Mouse (Mus musculus) neural tube, embryonic 15.5 days (tissue): ENCODE results near the gene Foxo6. TPM values are rescaled to one million over a fixed set of nuclear protein-coding genes. Genes with fewer than 3 reads are reported as not detected.

Experiments
- ATAC-seq: fragments of 200-750 bp; cut with Nextera tagmentation; 2 replicates; pipeline ENCODE4 v1.8.0; 2017; ENCODE audit warnings: mild to moderate bottlenecking, moderate TSS enrichment, moderate library complexity; ENCODE audit not compliant: low FRiP score
- H3K27ac ChIP-seq: fragments of 300-500 bp; sonication (generic); replicated peaks from 2 replicates; pipeline ENCODE4 v1.5.1; 2015; ENCODE audit warnings: mild to moderate bottlenecking, inconsistent platforms
- H3K27me3 ChIP-seq: fragments of 300-500 bp; sonication (generic); replicated peaks from 2 replicates; pipeline ENCODE4 v1.6.1; 2015; ENCODE audit warnings: inconsistent platforms
- H3K36me3 ChIP-seq: fragments of 300-500 bp; sonication (generic); 2 replicates; pipeline ENCODE4 v1.6.1; 2015; ENCODE audit warnings: inconsistent platforms
- H3K4me1 ChIP-seq: fragments of 300-500 bp; sonication (generic); 2 replicates; pipeline ENCODE4 v1.6.1; 2015; ENCODE audit warnings: inconsistent platforms
- H3K4me2 ChIP-seq: fragments of 300-500 bp; sonication (generic); 2 replicates; pipeline ENCODE4 v1.6.1; 2015; ENCODE audit warnings: inconsistent platforms, mild to moderate bottlenecking, moderate library complexity
- H3K4me3 ChIP-seq: fragments of 300-500 bp; sonication (generic); replicated peaks from 2 replicates; pipeline ENCODE4 v1.5.1; 2015; ENCODE audit warnings: mild to moderate bottlenecking, inconsistent platforms
- H3K9ac ChIP-seq: fragments of 300-500 bp; sonication (generic); replicated peaks from 2 replicates; pipeline ENCODE4 v1.6.1; 2015; ENCODE audit warnings: mild to moderate bottlenecking, inconsistent platforms
- H3K9me3 ChIP-seq: fragments of 300-500 bp; sonication (generic); replicated peaks from 2 replicates; pipeline ENCODE4 v1.6.1; 2016; ENCODE audit warnings: inconsistent platforms
- WGBS: fragments of 180-500 bp; shearing (Covaris S2); methylation state at CpG from one replicate; pipeline ENCODE4 v1.1.7; 2015; ENCODE audit warnings: mixed read lengths; 5-methylcytosine and 5-hydroxymethylcytosine counted together
- polyA plus RNA-seq: library from polyadenylated mRNA; unstranded; fragments of >200 nt; fragmentation: Nextera tagmentation; extraction: Ambion mirVana; gene quantifications from 2 replicates; pipeline ENCODE4 v1.2.1, GENCODE M21; 2015

Foxo6 gene
- polyA plus RNA-seq, 1 experiment from 2014 or later = 1.0 TPM

- Histone ChIP-seq H3K9ac (no peak overlapping the region), H3K27me3 (no peaks in the 10 kb centered on the region), H3K4me1 (peaks cover 28% of the 10 kb centered on the region), H3K4me3 (no peak overlapping the region), H3K4me2 (no peak overlapping the region), H3K36me3 (no peaks in the 10 kb centered on the region), H3K27ac (no peak overlapping the region), H3K9me3 (no peaks in the 10 kb centered on the region)
- 55% methylated on average over 7 of the region's 7 CpGs for WGBS
- ATAC-seq = peak; percentile 15; the same call in 1 of the 2 replicates
These were observed 63.9 kb downstream of the Foxo6 start for GRCm38 (mm10) chr4:120223108-120223745.

- Histone ChIP-seq H3K27me3 (no peaks in the 10 kb centered on the region), H3K4me2 (no peak overlapping the region), H3K9ac (no peak overlapping the region), H3K4me3 (no peak overlapping the region), H3K27ac (no peak overlapping the region), H3K36me3 (no peaks in the 10 kb centered on the region), H3K4me1 (peaks cover 28% of the 10 kb centered on the region), H3K9me3 (no peaks in the 10 kb centered on the region)
- 28% methylated on average over 6 of the region's 6 CpGs for WGBS
- no peak for ATAC-seq
These were observed 65.4 kb downstream of the Foxo6 start for GRCm38 (mm10) chr4:120221708-120222107.

- no peaks in the 10 kb centered on the region for H3K36me3 ChIP-seq
- H3K4me1 ChIP-seq = peaks cover 16% of the 10 kb centered on the region
- H3K9me3 ChIP-seq = no peaks in the 10 kb centered on the region
- no peak overlapping the region for H3K27ac ChIP-seq
- no peak overlapping the region for H3K4me3 ChIP-seq
- H3K4me2 ChIP-seq = no peak overlapping the region
- no peak for ATAC-seq
- no peaks in the 10 kb centered on the region for H3K27me3 ChIP-seq
- H3K9ac ChIP-seq = no peak overlapping the region
- 60% methylated on average over 9 of the region's 9 CpGs for WGBS
These were observed 68.3 kb downstream of the Foxo6 start for GRCm38 (mm10) chr4:120218878-120219277.

Other genes with a start within 250 kb of the Foxo6 start
- gene AL607142.1, start 222.4 kb downstream of the Foxo6 start, polyA plus RNA-seq = not detected in 2 replicates
- 0.14 and 1.3 TPM in 2 replicates for gene Edn2, start 126.1 kb downstream of the Foxo6 start, polyA plus RNA-seq
- 77.5 and 80.4 TPM in 2 replicates for gene Scmh1, start 117.9 kb upstream of the Foxo6 start, polyA plus RNA-seq
- not detected in 2 replicates for gene Slfnl1, start 244.9 kb upstream of the Foxo6 start, polyA plus RNA-seq